ENCODE assay signal across 8 mouse cellular contexts in genomic region chr13:93771031-93771587, GRCm38 (mm10). TPM values are rescaled to one million over a fixed set of nuclear protein-coding genes. Genes with fewer than 3 reads are reported as not detected.
DNase-seq lines count a peak whose midpoint lies in the region; ATAC-seq and TF ChIP-seq lines count a peak whose summit lies in the region.

No protein-coding gene starts in this region.

- ATAC-seq in heart, embryonic 13.5 days (ENCODE audit: extremely low read depth, insufficient number of reproducible peaks, low FRiP score, low TSS enrichment) = no peak
- peak; percentile 24; the same call in 1 of the 2 replicates for ATAC-seq in intestine, postnatal 0 days

- DNase-seq in heart, adult 11 months = no peak
- DNase-seq in naive thymus-derived CD4-positive, alpha-beta T cell, adult 2 months (ENCODE audit: low read depth) = peak; percentile 66
- no peak for DNase-seq in B cell, adult 2 months
- DNase-seq in cerebellum, adult 18-20 months = no peak

- H3K27me3 ChIP-seq in heart, embryonic 13.5 days (replicated peaks) = peaks cover 4% of the 10 kb centered on the region; the same call in 1 of the 2 replicates
- peaks cover 4% of the 10 kb centered on the region for H3K27me3 ChIP-seq in ES-Bruce4 (ENCODE audit: control insufficient read depth, insufficient read depth, low read length, poor library complexity, severe bottlenecking)
- peaks cover 27% of the 10 kb centered on the region for H3K27me3 ChIP-seq in erythroblast, embryonic 14.5 days (ENCODE audit: control insufficient read depth)
- no peaks in the 10 kb centered on the region for H3K27me3 ChIP-seq in intestine, postnatal 0 days (replicated peaks; ENCODE audit: control insufficient read depth, insufficient read depth, low read length)

- peaks cover 17% of the 10 kb centered on the region for H3K4me1 ChIP-seq in heart, embryonic 13.5 days
- H3K4me1 ChIP-seq in ES-Bruce4 (ENCODE audit: control insufficient read depth, insufficient read depth, low read length) = no peaks in the 10 kb centered on the region
- H3K4me1 ChIP-seq in erythroblast, embryonic 14.5 days (ENCODE audit: control insufficient read depth) = peaks cover 14% of the 10 kb centered on the region
- no peaks in the 10 kb centered on the region for H3K4me1 ChIP-seq in intestine, postnatal 0 days (replicated peaks; ENCODE audit: control insufficient read depth, insufficient read depth, low read length)

- no peaks in the 10 kb centered on the region for H3K9me3 ChIP-seq in heart, embryonic 13.5 days
- H3K9me3 ChIP-seq in ES-Bruce4 (replicated peaks; ENCODE audit: control insufficient read depth, insufficient read depth, low read length, poor library complexity, severe bottlenecking) = no peaks in the 10 kb centered on the region
- no peaks in the 10 kb centered on the region for H3K9me3 ChIP-seq in erythroblast, embryonic 14.5 days (ENCODE audit: control insufficient read depth, low read length)
- no peaks in the 10 kb centered on the region for H3K9me3 ChIP-seq in intestine, postnatal 0 days (ENCODE audit: control insufficient read depth)

- no peak for TF ChIP-seq EP300 in ES-Bruce4 (IDR thresholded peaks at IDR 0.05; ENCODE audit: insufficient read depth, low read depth, low read length)

- TF ChIP-seq POLR2A in ES-Bruce4 (IDR thresholded peaks at IDR 0.05; ENCODE audit: insufficient read depth, low read length) = no peak

- TF ChIP-seq CTCF in ES-Bruce4 (IDR thresholded peaks at IDR 0.05; ENCODE audit: low read depth, low read length) = no peak
- TF ChIP-seq CTCF in intestine, postnatal 0 days (IDR thresholded peaks at IDR 0.05; ENCODE audit: low read depth) = no peak

- 34% methylated on average over 9 of the region's 9 CpGs for WGBS in heart, embryonic 13.5 days
- WGBS in intestine, postnatal 0 days = 15% methylated on average over 9 of the region's 9 CpGs

- H3K36me3 ChIP-seq in heart, embryonic 13.5 days = no peaks in the 10 kb centered on the region
- no peaks in the 10 kb centered on the region for H3K36me3 ChIP-seq in ES-Bruce4 (ENCODE audit: control insufficient read depth, insufficient read depth, low read length, poor library complexity, severe bottlenecking)
- no peaks in the 10 kb centered on the region for H3K36me3 ChIP-seq in erythroblast, embryonic 14.5 days (ENCODE audit: control insufficient read depth)
- H3K36me3 ChIP-seq in intestine, postnatal 0 days (ENCODE audit: control insufficient read depth, insufficient read depth) = no peaks in the 10 kb centered on the region

- peak overlapping the region; percentile 85 for H3K9ac ChIP-seq in heart, embryonic 13.5 days
- H3K9ac ChIP-seq in ES-Bruce4 (ENCODE audit: low read depth, poor library complexity, severe bottlenecking) = peak overlapping the region; percentile 70
- H3K9ac ChIP-seq in intestine, postnatal 0 days (ENCODE audit: low read depth, low read length) = peak overlapping the region; percentile 60

- peak overlapping the region; percentile 80 for H3K27ac ChIP-seq in heart, embryonic 13.5 days (replicated peaks)
- H3K27ac ChIP-seq in ES-Bruce4 (ENCODE audit: insufficient read depth, low read length) = no peak overlapping the region
- peak overlapping the region; percentile 76 for H3K27ac ChIP-seq in intestine, postnatal 0 days (ENCODE audit: low read depth, low read length)

- peak overlapping the region; percentile 69 for H3K4me3 ChIP-seq in heart, embryonic 13.5 days
- peak overlapping the region; percentile 45; the same call in 1 of the 2 replicates for H3K4me3 ChIP-seq in ES-Bruce4 (ENCODE audit: low read depth, low read length)
- peak overlapping the region; percentile 64 for H3K4me3 ChIP-seq in erythroblast, embryonic 14.5 days (replicated peaks)
- H3K4me3 ChIP-seq in intestine, postnatal 0 days (ENCODE audit: low read depth, low read length) = peak overlapping the region; percentile 58

- H3K4me2 ChIP-seq in heart, embryonic 13.5 days = peak overlapping the region; percentile 97
- H3K4me2 ChIP-seq in intestine, postnatal 0 days (replicated peaks; ENCODE audit: low read depth) = peak overlapping the region; percentile 98

RNA-seq across cellular contexts. Expression of gene Arsb, which starts 0.3 kb away (rescaled TPM):
- polyA plus RNA-seq in heart, embryonic 13.5 days (2015; fragmentation: Nextera tagmentation; extraction: Ambion mirVana) = 6.9 and 9.0 TPM in 2 replicates
- 1.3 and 1.7 TPM in 2 replicates for polyA plus RNA-seq in ES-Bruce4 (2011; ENCODE audit: insufficient read depth, insufficient read length, low read depth, missing spikeins)
- polyA plus RNA-seq in erythroblast, embryonic 14.5 days (2012) = 0.05 and 0.06 TPM in 2 replicates
- 7.4 and 7.9 TPM in 2 replicates for polyA plus RNA-seq in intestine, postnatal 0 days (2015; fragmentation: Nextera tagmentation; extraction: Ambion mirVana)
